Mouse (Mus musculus) kidney, adult 2 months (tissue): Measurements from ENCODE around the gene Fam19a5. TPM values are rescaled to one million over a fixed set of nuclear protein-coding genes. Genes with fewer than 3 reads are reported as not detected.

Experiments used
- DNase-seq: peaks from one replicate; pipeline ENCODE4 v3.0.0; 2021
- H3K27ac ChIP-seq: fragments of 200-500 bp; 2 replicates; pipeline ENCODE4 v1.5.1; 2012; ENCODE audit warnings: low read depth, low read length, control low read depth, inconsistent platforms; ENCODE audit not compliant: insufficient read depth
- H3K27me3 ChIP-seq: fragments of 200-500 bp; replicated peaks from 2 replicates; pipeline ENCODE4 v1.6.1; 2012; ENCODE audit warnings: mild to moderate bottlenecking, moderate library complexity, low read length, inconsistent platforms; ENCODE audit not compliant: control insufficient read depth, insufficient read depth
- H3K36me3 ChIP-seq: fragments of 200-500 bp; 2 replicates; pipeline ENCODE4 v1.6.1; 2012; ENCODE audit warnings: mild to moderate bottlenecking, moderate library complexity, low read length, inconsistent platforms; ENCODE audit not compliant: control insufficient read depth, insufficient read depth
- H3K4me1 ChIP-seq: fragments of 200-500 bp; 2 replicates; pipeline ENCODE4 v1.6.1; 2011; ENCODE audit warnings: low read length; ENCODE audit not compliant: control insufficient read depth, insufficient read depth
- H3K4me3 ChIP-seq: fragments of 200-500 bp; 2 replicates; pipeline ENCODE4 v1.5.1; 2011; ENCODE audit warnings: mild to moderate bottlenecking, low read depth, low read length, control low read depth; ENCODE audit not compliant: insufficient read depth
- CTCF ChIP-seq: fragments of 200-500 bp; conservative IDR thresholded peaks from 2 replicates; pipeline ENCODE4 v1.5.1; 2011; ENCODE audit warnings: low read depth, mild to moderate bottlenecking, control low read depth, low read length, moderate library complexity, mixed read lengths; ENCODE audit not compliant: insufficient read depth, insufficient read length
- POLR2A ChIP-seq: fragments of 200-500 bp; IDR thresholded peaks from one replicate; pipeline ENCODE4 v1.6.1; 2011; ENCODE audit warnings: low read depth, low read length, control low read depth
- WGBS: fragments of 180-500 bp; shearing (Covaris S2); methylation state at CpG from one replicate; pipeline ENCODE4 v1.1.7; 2018; 5-methylcytosine and 5-hydroxymethylcytosine counted together
- polyA plus RNA-seq: library from polyadenylated mRNA; depleted of rRNA; stranded (reverse); fragments of >200 nt; gene quantifications from 2 replicates; pipeline ENCODE4 v1.2.3, GENCODE M21; 2012

The Fam19a5 gene
- polyA plus RNA-seq, 1 experiment, result 6.3 TPM

DNA sequence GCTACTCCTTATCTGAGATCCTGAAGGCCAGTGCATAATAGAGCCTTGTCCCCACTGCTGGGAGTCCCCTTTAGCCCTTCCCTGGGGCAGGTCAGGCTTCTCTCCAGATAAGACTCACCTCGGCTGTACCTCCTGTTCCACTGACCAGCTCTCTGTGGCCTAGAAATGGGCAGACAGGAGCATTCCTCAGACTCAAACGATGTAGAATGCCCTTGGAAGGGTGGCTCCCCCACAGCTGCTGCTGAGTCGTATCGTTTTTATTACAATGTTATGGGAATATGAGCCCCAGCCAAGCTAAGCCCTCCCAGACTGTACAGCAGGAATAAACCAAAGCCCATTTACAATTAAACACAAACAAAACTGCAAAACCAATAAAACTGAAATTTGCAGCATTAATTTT, 167.7 kb downstream of the Fam19a5 start:
- no peak overlapping the region for H3K27ac ChIP-seq
- H3K27me3 ChIP-seq, result no peaks in the 10 kb centered on the region
- no peak for DNase-seq
- no peaks in the 10 kb centered on the region for H3K36me3 ChIP-seq
- no peak overlapping the region for H3K4me3 ChIP-seq
- 28% methylated on average over 4 of the region's 4 CpGs for WGBS
- TF ChIP-seq POLR2A (no peak), CTCF (no peak)
- H3K4me1 ChIP-seq, result no peaks in the 10 kb centered on the region

- H3K27me3 ChIP-seq, result no peaks in the 10 kb centered on the region
- 56% methylated on average over 8 of the region's 8 CpGs for WGBS
- no peak overlapping the region for H3K4me3 ChIP-seq
- no peak for TF ChIP-seq CTCF
- TF ChIP-seq POLR2A, result no peak
- no peak overlapping the region for H3K27ac ChIP-seq
- H3K4me1 ChIP-seq, result no peaks in the 10 kb centered on the region
- DNase-seq, result no peak
- H3K36me3 ChIP-seq, result no peaks in the 10 kb centered on the region
These were observed 168.1 kb downstream of the Fam19a5 start for GRCm38 (mm10) chr15:87712221-87712620.

DNA sequence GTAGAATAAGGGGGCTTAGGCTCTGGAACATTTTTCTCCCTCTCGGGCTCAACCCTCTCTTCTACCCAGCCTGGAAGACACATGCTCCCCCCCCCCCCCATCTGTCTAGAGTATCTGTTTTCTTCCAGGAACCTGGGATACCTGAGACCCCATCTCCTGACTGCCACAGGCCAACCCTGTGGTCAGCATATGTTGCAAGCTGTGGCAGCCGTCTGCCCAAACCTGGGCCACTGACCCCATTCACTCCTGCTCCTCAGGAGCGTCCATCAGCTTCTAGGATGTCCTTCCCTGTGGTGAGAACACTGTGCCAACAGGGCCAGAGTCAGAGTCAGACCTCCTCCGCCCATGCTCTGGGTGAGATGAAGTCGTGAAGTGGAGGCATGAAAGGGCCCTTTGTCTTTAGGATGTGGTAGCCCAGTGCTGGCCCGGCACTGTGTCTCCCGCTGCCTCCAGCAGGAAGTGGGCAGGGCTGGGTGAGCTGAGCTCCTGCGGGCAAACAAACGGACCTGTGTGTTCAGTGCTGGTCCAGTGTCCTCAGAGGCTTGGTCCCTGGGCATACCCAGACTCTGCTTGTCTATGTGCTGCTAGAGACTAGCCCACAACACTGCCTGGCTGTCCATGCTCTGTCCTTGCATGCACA, 171.1 kb downstream of the Fam19a5 start:
- Histone ChIP-seq H3K36me3 (no peaks in the 10 kb centered on the region), H3K4me3 (no peak overlapping the region), H3K27me3 (no peaks in the 10 kb centered on the region), H3K4me1 (no peaks in the 10 kb centered on the region), H3K27ac (no peak overlapping the region)
- DNase-seq, result no peak
- 48% methylated on average over 9 of the region's 9 CpGs for WGBS
- TF ChIP-seq CTCF, result no peak
- TF ChIP-seq POLR2A, result no peak

DNA sequence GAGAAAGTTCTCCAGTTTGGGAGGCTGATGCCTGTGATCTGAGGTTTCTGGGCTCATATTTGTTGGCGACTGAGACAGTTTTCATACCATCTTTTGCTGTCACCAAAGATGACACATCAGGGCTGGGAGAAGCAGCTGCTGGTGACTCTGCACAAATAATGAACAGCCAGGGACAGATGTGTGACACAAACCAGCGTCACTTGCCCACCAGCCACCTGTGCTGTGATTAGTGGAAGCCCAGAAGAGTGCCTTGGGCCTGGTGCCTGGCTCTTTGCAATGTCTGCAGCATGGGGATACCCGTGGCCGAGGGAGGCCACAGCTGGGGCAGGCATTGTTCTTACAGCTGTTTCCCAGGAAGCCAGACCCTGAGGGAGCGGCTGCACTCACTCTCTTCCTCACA, 173.0 kb downstream of the Fam19a5 start:
- H3K36me3 ChIP-seq, result no peaks in the 10 kb centered on the region
- H3K27me3 ChIP-seq, result no peaks in the 10 kb centered on the region
- H3K27ac ChIP-seq, result no peak overlapping the region
- no peak overlapping the region for H3K4me3 ChIP-seq
- TF ChIP-seq POLR2A (no peak), CTCF (no peak)
- no peaks in the 10 kb centered on the region for H3K4me1 ChIP-seq
- DNase-seq, result no peak
- 68% methylated on average over 5 of the region's 5 CpGs for WGBS

DNA sequence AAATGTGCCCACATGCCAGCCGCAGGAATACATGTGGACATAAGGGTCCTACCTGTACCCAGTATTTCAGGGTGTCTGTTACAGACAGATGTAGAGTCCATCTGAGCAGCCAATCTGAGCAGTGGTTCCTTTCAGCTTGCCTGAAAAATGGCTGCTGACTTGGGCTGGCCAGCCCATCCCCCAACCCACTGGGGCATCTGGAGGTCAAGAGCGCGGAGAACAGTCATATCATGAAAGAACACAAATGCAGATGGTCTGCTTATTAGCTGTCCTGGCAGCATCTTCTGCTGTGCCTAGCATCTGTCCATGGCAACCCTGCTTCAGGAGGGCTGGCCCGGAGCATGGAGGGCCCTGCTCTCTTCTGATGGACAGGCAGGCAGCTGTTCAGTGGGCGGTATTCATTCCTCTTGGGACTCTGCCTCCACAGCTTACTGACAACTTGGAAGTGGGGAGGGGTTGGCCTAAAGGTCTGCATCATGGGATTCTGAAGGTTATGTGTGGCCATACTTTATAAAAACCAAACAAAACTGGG, 179.4 kb downstream of the Fam19a5 start:
- no peak for TF ChIP-seq POLR2A
- no peak for TF ChIP-seq CTCF
- H3K27ac ChIP-seq, result no peak overlapping the region
- WGBS, result 85% methylated on average over 5 of the region's 5 CpGs
- no peaks in the 10 kb centered on the region for H3K4me1 ChIP-seq
- H3K36me3 ChIP-seq, result no peaks in the 10 kb centered on the region
- no peak overlapping the region for H3K4me3 ChIP-seq
- H3K27me3 ChIP-seq, result no peaks in the 10 kb centered on the region
- DNase-seq, result no peak

DNA sequence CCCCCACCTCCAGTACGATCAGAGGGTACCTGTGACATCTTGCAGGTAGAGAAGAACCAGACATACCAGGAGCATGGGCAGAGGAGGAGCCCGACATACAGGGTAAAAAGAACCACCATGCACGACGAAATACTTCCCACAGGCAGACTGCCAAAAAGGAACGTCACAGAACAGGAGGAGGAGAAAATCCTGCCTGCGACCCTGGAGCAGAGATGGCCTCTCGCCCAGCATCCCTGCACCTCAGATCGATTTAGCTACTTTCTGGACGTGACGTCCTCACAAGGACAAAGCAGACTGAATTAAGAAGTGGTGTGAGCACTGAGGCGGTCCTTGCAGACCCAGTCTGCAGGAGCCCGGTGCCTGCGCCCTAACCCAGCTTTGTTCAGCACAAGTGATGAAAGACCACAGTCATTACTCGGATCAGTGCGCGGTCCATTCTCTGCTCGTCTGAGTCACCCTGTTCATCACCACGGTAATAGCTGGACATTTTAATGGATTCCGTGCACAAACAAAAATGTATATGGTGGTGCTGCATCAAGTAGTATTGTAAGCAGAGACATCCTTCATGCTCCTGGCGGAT, 182.6 kb downstream of the Fam19a5 start:
- WGBS, result 77% methylated on average over 20 of the region's 20 CpGs

DNA sequence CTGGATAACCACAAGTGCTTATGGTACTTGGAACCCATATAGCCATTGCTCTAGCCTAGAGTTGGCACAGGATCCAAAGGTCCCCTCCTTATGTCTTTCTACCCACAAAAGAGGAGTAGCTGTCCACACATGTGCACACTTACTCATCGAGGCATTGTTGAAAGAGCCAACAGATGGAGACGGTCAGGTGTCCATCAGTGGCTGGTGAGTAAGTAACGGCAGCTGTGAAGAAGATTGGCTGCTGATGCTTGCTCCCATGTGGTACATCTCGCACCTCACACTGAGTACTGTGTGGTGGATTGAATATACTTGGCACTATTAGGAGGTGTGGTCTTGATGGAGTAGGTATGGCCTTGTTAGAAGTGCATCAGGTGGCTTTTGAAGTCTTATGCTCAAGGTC, 192.2 kb downstream of the Fam19a5 start:
- Histone ChIP-seq H3K27me3 (no peaks in the 10 kb centered on the region), H3K36me3 (no peaks in the 10 kb centered on the region), H3K4me3 (no peak overlapping the region), H3K27ac (no peak overlapping the region), H3K4me1 (no peaks in the 10 kb centered on the region)
- TF ChIP-seq POLR2A (no peak), CTCF (no peak)
- DNase-seq, result no peak
- WGBS, result 92% methylated on average over 4 of the region's 4 CpGs

More for the DNA sequence above, 182.6 kb downstream of the Fam19a5 start:
- no peak for DNase-seq
- H3K27me3 ChIP-seq, result no peaks in the 10 kb centered on the region
- H3K4me3 ChIP-seq, result no peak overlapping the region
- H3K4me1 ChIP-seq, result no peaks in the 10 kb centered on the region
- H3K27ac ChIP-seq, result no peak overlapping the region
- H3K36me3 ChIP-seq, result no peaks in the 10 kb centered on the region
- TF ChIP-seq CTCF, result no peak
- no peak for TF ChIP-seq POLR2A
